9 mouse cellular contexts compared by ENCODE assay signal in genomic region chr15:77820480-77821163, GRCm38 (mm10). TPM values are rescaled to one million over a fixed set of nuclear protein-coding genes. Genes with fewer than 3 reads are reported as not detected.
DNase-seq lines count a peak whose midpoint lies in the region; ATAC-seq and TF ChIP-seq lines count a peak whose summit lies in the region.
"Had no signal": no experiment of that assay in that cellular context is flagged by ENCODE, and none has a peak within 500 bp of the region (broad histone marks: within the 10 kb centered on the region; RNA-seq: fewer than 3 reads in every experiment).

No protein-coding gene starts in this region.

- H3K36me3 ChIP-seq in hindbrain, embryonic 10.5 days, result no peaks in the 10 kb centered on the region
- no peaks in the 10 kb centered on the region for H3K36me3 ChIP-seq in hindbrain, embryonic 12.5 days
- peaks cover 14 to 68% of the 10 kb centered on the region in 2 experiments for H3K36me3 ChIP-seq in CH12.LX (replicated peaks in 1 of 2; ENCODE audit: control insufficient read depth in 1 of 2, insufficient read depth in 1 of 2, low read length in 1 of 2)
- peaks cover 16% of the 10 kb centered on the region for H3K36me3 ChIP-seq in liver, embryonic 12.5 days

- no peaks in the 10 kb centered on the region for H3K27me3 ChIP-seq in hindbrain, embryonic 10.5 days (ENCODE audit: insufficient read depth, poor library complexity, severe bottlenecking)
- no peaks in the 10 kb centered on the region for H3K27me3 ChIP-seq in hindbrain, embryonic 12.5 days
- H3K27me3 ChIP-seq in CH12.LX (replicated peaks), result no peaks in the 10 kb centered on the region
- no peaks in the 10 kb centered on the region for H3K27me3 ChIP-seq in liver, embryonic 12.5 days (replicated peaks)

- H3K9me3 ChIP-seq in hindbrain, embryonic 10.5 days, result no peaks in the 10 kb centered on the region
- no peaks in the 10 kb centered on the region for H3K9me3 ChIP-seq in hindbrain, embryonic 12.5 days (replicated peaks)
- no peaks in the 10 kb centered on the region for H3K9me3 ChIP-seq in CH12.LX (replicated peaks; ENCODE audit: low read length)
- no peaks in the 10 kb centered on the region for H3K9me3 ChIP-seq in liver, embryonic 12.5 days (replicated peaks)

- dilution Hi-C loops in CH12.LX (cut with MboI; ENCODE audit: extremely low pct_ligation_motif_present, extremely low pct_unique_long_range_greater_than_20kb, low sequenced_read_pairs), result no loop called here

- in situ Hi-C loops in CH12.LX (cut with MboI; ENCODE audit: low pct_ligation_motif_present, low pct_unique_long_range_greater_than_20kb, low sequenced_read_pairs), result no loop called here

- peaks cover 83% of the 10 kb centered on the region for H3K4me1 ChIP-seq in hindbrain, embryonic 10.5 days (replicated peaks)
- peaks cover 34% of the 10 kb centered on the region for H3K4me1 ChIP-seq in hindbrain, embryonic 12.5 days
- peaks cover 47 to 98% of the 10 kb centered on the region in 2 experiments for H3K4me1 ChIP-seq in CH12.LX (ENCODE audit: control insufficient read depth in 1 of 2, insufficient read depth in 2 of 2)
- peaks cover 100% of the 10 kb centered on the region for H3K4me1 ChIP-seq in liver, embryonic 12.5 days

- H3K4me2 ChIP-seq in hindbrain, embryonic 12.5 days (replicated peaks), result no peak overlapping the region
- no peak overlapping the region for H3K4me2 ChIP-seq in CH12.LX (ENCODE audit: insufficient read depth, low read depth, poor library complexity, severe bottlenecking)
- H3K4me2 ChIP-seq in liver, embryonic 12.5 days, result no peak overlapping the region; the same call in 1 of the 2 replicates

- peaks cover 95% of the 10 kb centered on the region for H3K79me2 ChIP-seq in CH12.LX (replicated peaks; ENCODE audit: control insufficient read depth, extremely low read depth, insufficient read depth, poor library complexity, severe bottlenecking)

- no peak for TF ChIP-seq POLR2A in CH12.LX (IDR thresholded peaks at IDR 0.05; ENCODE audit: low read depth, low read length)

- no peak for TF ChIP-seq EP300 in CH12.LX (IDR thresholded peaks at IDR 0.05; ENCODE audit: low read length)

- TF ChIP-seq CTCF in CH12.LX (conservative IDR thresholded peaks at IDR 0.05 in 1 of 2, IDR thresholded peaks at IDR 0.05 in 1 of 2; ENCODE audit: low read depth in 2 of 2, low read length in 2 of 2), result no peak

- ATAC-seq in hindbrain, embryonic 12.5 days (ENCODE audit: low FRiP score), result no peak
- no peak for ATAC-seq in liver, embryonic 12.5 days
- no peak for ATAC-seq in granulocyte monocyte progenitor cell, adult 5-6 weeks (replicated peaks; ENCODE audit: poor library complexity, severe bottlenecking)

- H3K27ac ChIP-seq in hindbrain, embryonic 10.5 days, result peak overlapping the region; percentile 31
- H3K27ac ChIP-seq in hindbrain, embryonic 12.5 days, result no peak overlapping the region
- H3K27ac ChIP-seq in CH12.LX (ENCODE audit: insufficient read depth, low read depth), result peak overlapping the region; percentile 3
- H3K27ac ChIP-seq in liver, embryonic 12.5 days, result peak overlapping the region; percentile 74

- no peak overlapping the region for H3K9ac ChIP-seq in hindbrain, embryonic 12.5 days
- H3K9ac ChIP-seq in CH12.LX (ENCODE audit: insufficient read depth, low read depth), result no peak overlapping the region
- H3K9ac ChIP-seq in liver, embryonic 12.5 days, result peak overlapping the region; percentile 10; the same call in 1 of the 2 replicates

- no peak for DNase-seq in hindbrain, embryonic 10.5 days (ENCODE audit: low spot score)
- no peak for DNase-seq in CH12.LX (ENCODE audit: extremely low read depth)
- DNase-seq in brain, adult 2 months (ENCODE audit: low read depth, low spot score), result peak; percentile 52
- no peak for DNase-seq in testis, postnatal 14 days (ENCODE audit: low spot score)
- no peak for DNase-seq in ovary, postnatal 10 days (ENCODE audit: low spot score)
- DNase-seq: embryo, embryonic 11 days had no signal

- H3K4me3 ChIP-seq in hindbrain, embryonic 10.5 days, result no peak overlapping the region
- H3K4me3 ChIP-seq in hindbrain, embryonic 12.5 days, result no peak overlapping the region
- H3K4me3 ChIP-seq in CH12.LX (replicated peaks in 1 of 3; ENCODE audit: low read depth in 2 of 3, low read length in 2 of 3, poor library complexity in 1 of 3), result no peak overlapping the region
- H3K4me3 ChIP-seq in liver, embryonic 12.5 days, result no peak overlapping the region

- no peak for TF ChIP-seq RAD21 in CH12.LX (IDR thresholded peaks at IDR 0.05; ENCODE audit: low read depth, low read length)

- WGBS in hindbrain, embryonic 10.5 days, result 69% methylated on average over 3 of the region's 3 CpGs
- WGBS in hindbrain, embryonic 12.5 days, result 54% methylated on average over 3 of the region's 3 CpGs
- WGBS in liver, embryonic 12.5 days (ENCODE audit: insufficient replicate concordance), result 27% methylated on average over 3 of the region's 3 CpGs

TF ChIP-seq in CH12.LX, 34 proteins besides CTCF, POLR2A, EP300 and RAD21:
- TF ChIP-seq ZNF384 (IDR thresholded peaks at IDR 0.05; ENCODE audit: low read depth, low read length) (no peak), MAZ (IDR thresholded peaks at IDR 0.05; ENCODE audit: low read depth, low read length) (no peak), JUND (conservative IDR thresholded peaks at IDR 0.05; ENCODE audit: low read depth, low read length) (no peak), KAT2A (IDR thresholded peaks at IDR 0.05; ENCODE audit: insufficient replicate concordance, low read length) (no peak), CHD1 (IDR thresholded peaks at IDR 0.05; ENCODE audit: low read depth, low read length) (no peak), RCOR1 (conservative IDR thresholded peaks at IDR 0.05; ENCODE audit: low read depth, low read length) (no peak), TBP (conservative IDR thresholded peaks at IDR 0.05; ENCODE audit: low read depth, low read length) (no peak), MYC (IDR thresholded peaks at IDR 0.05; ENCODE audit: low read depth, low read length) (no peak), BHLHE40 (IDR thresholded peaks at IDR 0.05; ENCODE audit: low read depth, low read length) (no peak), MXI1 (IDR thresholded peaks at IDR 0.05; ENCODE audit: low read depth, low read length) (no peak), USF1 (IDR thresholded peaks at IDR 0.05; ENCODE audit: low read depth, low read length) (no peak), POLR2AphosphoS2 (IDR thresholded peaks at IDR 0.05; ENCODE audit: low read depth, low read length) (no peak), ZKSCAN1 (IDR thresholded peaks at IDR 0.05; ENCODE audit: borderline replicate concordance, low read depth, low read length) (no peak), E2F4 (IDR thresholded peaks at IDR 0.05; ENCODE audit: insufficient replicate concordance, low read depth, low read length) (no peak), MEF2A (IDR thresholded peaks at IDR 0.05; ENCODE audit: borderline replicate concordance, low read depth, low read length) (no peak), CHD2 (IDR thresholded peaks at IDR 0.05; ENCODE audit: low read length) (no peak), HCFC1 (IDR thresholded peaks at IDR 0.05; ENCODE audit: low read depth, low read length) (no peak)
TF ChIP-seq in CH12.LX: peak in this region for 0.

RNA-seq across cellular contexts. Expression of gene Myh9, which starts 21.4 kb away (rescaled TPM):
- 32.7 and 38.4 TPM in 2 replicates for polyA plus RNA-seq in hindbrain, embryonic 10.5 days (2016; fragmentation: Nextera tagmentation; extraction: Ambion mirVana)
- polyA plus RNA-seq in hindbrain, embryonic 12.5 days (2016; fragmentation: Nextera tagmentation; extraction: Ambion mirVana), result 32.0 and 33.5 TPM in 2 replicates
- total RNA-seq in CH12.LX (2012; rRNA removed) (128 and 146 TPM in 2 replicates), CH12.LX (2014; rRNA removed) (43.8 and 46.4 TPM in 2 replicates)
- 165 and 178 TPM in 2 replicates for polyA plus RNA-seq in CH12.LX (2012; ENCODE audit: insufficient read length, low read depth)
- 32.5 and 34.2 TPM in 2 replicates for polyA plus RNA-seq in liver, embryonic 12.5 days (2016; fragmentation: Nextera tagmentation; extraction: Ambion mirVana)
- total RNA-seq in granulocyte monocyte progenitor cell, adult 5-6 weeks (2014; fragmentation: Nextera tagmentation), result 199 and 315 TPM in 2 replicates
- total RNA-seq in granulocyte monocyte progenitor cell, adult 5-6 weeks (2017), result 285 and 305 TPM in 2 replicates
